In the genomic region with DNA sequence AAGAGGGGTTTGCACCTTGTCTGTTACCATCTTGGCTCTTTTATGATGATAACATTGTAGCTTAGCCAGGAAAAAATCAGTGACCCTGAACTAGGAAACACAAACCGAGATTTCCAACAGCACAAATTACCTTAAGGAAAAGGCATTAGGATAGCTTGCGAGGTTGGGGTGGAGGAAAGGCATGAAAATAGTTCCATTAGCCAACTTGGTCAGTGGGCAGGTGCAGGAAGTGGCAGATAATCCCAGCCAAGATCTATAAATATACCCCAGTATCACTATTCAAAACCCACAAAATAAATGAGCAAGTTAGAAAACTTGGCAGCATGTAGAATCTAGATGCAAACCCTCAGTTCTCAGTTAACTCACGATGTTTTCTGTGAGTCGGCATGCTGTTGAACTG, we compare ENCODE assay signal across 29 mouse cellular contexts. TPM values are rescaled to one million over a fixed set of nuclear protein-coding genes. Genes with fewer than 3 reads are reported as not detected.
A peak's percentile ranks its signal among the peaks of the same experiment; 100 is the strongest.
DNase-seq lines count a peak whose midpoint lies in the region; ATAC-seq and TF ChIP-seq lines count a peak whose summit lies in the region.
"Had no signal": no experiment of that assay in that cellular context is flagged by ENCODE, and none has a peak within 500 bp of the region (broad histone marks: within the 10 kb centered on the region; RNA-seq: fewer than 3 reads in every experiment).

No protein-coding gene starts in this region.

- no peak overlapping the region for H3K9ac ChIP-seq in stomach, embryonic 15.5 days
- no peak overlapping the region for H3K9ac ChIP-seq in stomach, postnatal 0 days (ENCODE audit: low read length)
- H3K9ac ChIP-seq: embryonic facial prominence, embryonic 15.5 days; forebrain, embryonic 15.5 days; heart, embryonic 13.5 days; hindbrain, embryonic 13.5 days had no signal

- no peaks in the 10 kb centered on the region for H3K4me1 ChIP-seq in heart, embryonic 10.5 days
- H3K4me1 ChIP-seq in stomach, embryonic 15.5 days = no peaks in the 10 kb centered on the region
- 0 out of 2 replicates have a peak, but pooled peaks cover 2% of the 10 kb centered on the region for H3K4me1 ChIP-seq in stomach, postnatal 0 days (replicated peaks; ENCODE audit: control insufficient read depth, insufficient read depth)
- H3K4me1 ChIP-seq: embryonic facial prominence, embryonic 15.5 days; forebrain, embryonic 15.5 days; hindbrain, embryonic 13.5 days; limb, embryonic 10.5 days; midbrain, embryonic 10.5 days had no signal

- no peak overlapping the region for H3K4me3 ChIP-seq in heart, embryonic 10.5 days
- H3K4me3 ChIP-seq in stomach, embryonic 15.5 days (replicated peaks) = no peak overlapping the region
- no peak overlapping the region for H3K4me3 ChIP-seq in stomach, postnatal 0 days (ENCODE audit: low read depth, low read length)
- H3K4me3 ChIP-seq: embryonic facial prominence, embryonic 15.5 days; forebrain, embryonic 15.5 days; heart, embryonic 13.5 days; hindbrain, embryonic 13.5 days; limb, embryonic 10.5 days; midbrain, embryonic 10.5 days had no signal

- 71% methylated on average over 4 of the region's 4 CpGs for WGBS in heart, embryonic 10.5 days
- WGBS in stomach, embryonic 15.5 days = 50% methylated on average over 4 of the region's 4 CpGs
- WGBS in stomach, postnatal 0 days = 62% methylated on average over 4 of the region's 4 CpGs

- no peaks in the 10 kb centered on the region for H3K9me3 ChIP-seq in heart, embryonic 10.5 days
- no peaks in the 10 kb centered on the region for H3K9me3 ChIP-seq in stomach, embryonic 15.5 days
- no peaks in the 10 kb centered on the region for H3K9me3 ChIP-seq in stomach, postnatal 0 days (ENCODE audit: control insufficient read depth, low read length)
- H3K9me3 ChIP-seq: embryonic facial prominence, embryonic 15.5 days; forebrain, embryonic 15.5 days; heart, embryonic 13.5 days; hindbrain, embryonic 13.5 days; limb, embryonic 10.5 days; midbrain, embryonic 10.5 days had no signal

- no peak overlapping the region for H3K4me2 ChIP-seq in stomach, embryonic 15.5 days
- H3K4me2 ChIP-seq in stomach, postnatal 0 days (replicated peaks; ENCODE audit: low read depth) = no peak overlapping the region
- H3K4me2 ChIP-seq: embryonic facial prominence, embryonic 15.5 days; forebrain, embryonic 15.5 days; heart, embryonic 13.5 days; hindbrain, embryonic 13.5 days had no signal

- TF ChIP-seq CTCF in stomach, postnatal 0 days (IDR thresholded peaks at IDR 0.05; ENCODE audit: low read depth) = no peak

- H3K27me3 ChIP-seq in heart, embryonic 10.5 days (ENCODE audit: insufficient read depth, poor library complexity, severe bottlenecking) = peaks cover 71% of the 10 kb centered on the region
- H3K27me3 ChIP-seq in stomach, embryonic 15.5 days (replicated peaks) = no peaks in the 10 kb centered on the region
- no peaks in the 10 kb centered on the region for H3K27me3 ChIP-seq in stomach, postnatal 0 days (ENCODE audit: control insufficient read depth, insufficient read depth, low read length)
- H3K27me3 ChIP-seq: embryonic facial prominence, embryonic 15.5 days; forebrain, embryonic 15.5 days; hindbrain, embryonic 13.5 days; Patski had no signal

- H3K27ac ChIP-seq in heart, embryonic 10.5 days = no peak overlapping the region
- peak overlapping the region; percentile 17; the same call in 1 of the 2 replicates for H3K27ac ChIP-seq in stomach, embryonic 15.5 days
- H3K27ac ChIP-seq in stomach, postnatal 0 days (replicated peaks) = no peak overlapping the region; the same call in 1 of the 2 replicates
- H3K27ac ChIP-seq: embryonic facial prominence, embryonic 15.5 days; forebrain, embryonic 15.5 days; heart, embryonic 13.5 days; hindbrain, embryonic 13.5 days; limb, embryonic 10.5 days; midbrain, embryonic 10.5 days had no signal

- H3K36me3 ChIP-seq in heart, embryonic 10.5 days = no peaks in the 10 kb centered on the region
- no peaks in the 10 kb centered on the region for H3K36me3 ChIP-seq in stomach, embryonic 15.5 days
- no peaks in the 10 kb centered on the region for H3K36me3 ChIP-seq in stomach, postnatal 0 days (ENCODE audit: control insufficient read depth, insufficient read depth, low read length)
- H3K36me3 ChIP-seq: embryonic facial prominence, embryonic 15.5 days; forebrain, embryonic 15.5 days; heart, embryonic 13.5 days; hindbrain, embryonic 13.5 days; limb, embryonic 10.5 days; midbrain, embryonic 10.5 days had no signal

- no peak for ATAC-seq in stomach, embryonic 15.5 days (ENCODE audit: insufficient read depth, low FRiP score, low read depth)
- no peak for ATAC-seq in stomach, postnatal 0 days (ENCODE audit: low FRiP score, low TSS enrichment)
- ATAC-seq: forebrain, embryonic 15.5 days; lung, postnatal 0 days; midbrain, embryonic 16.5 days; Patski had no signal

- no peak for TF ChIP-seq EP300 in stomach, postnatal 0 days (optimal IDR thresholded peaks at IDR 0.05)

- peak; percentile 60 for DNase-seq in heart, adult 8-10 months (ENCODE audit: low spot score)
- no peak for DNase-seq in heart, embryonic 10.5 days (ENCODE audit: low spot score)
- DNase-seq in stomach, postnatal 0 days (ENCODE audit: low spot score) = no peak
- DNase-seq in adipocyte (ENCODE audit: low spot score) = peak; percentile 50
- DNase-seq in left cerebral cortex, adult 18-20 months (ENCODE audit: low spot score in 2 of 2) = no peak
- no peak for DNase-seq in lung, adult 18-20 months
- DNase-seq: adrenal gland, adult 2 months; kidney, adult 18-20 months; kidney, postnatal 4 days; liver had no signal

RNA-seq across cellular contexts. Expression of gene Gm17482, which starts 4.7 kb away (rescaled TPM):
- total RNA-seq in heart, adult 8-10 months (2022) = not detected
- not detected in 2 replicates for polyA plus RNA-seq in heart, embryonic 10.5 days (2016; fragmentation: Nextera tagmentation; extraction: Ambion mirVana)
- polyA plus RNA-seq in stomach, embryonic 15.5 days (2015; fragmentation: Nextera tagmentation; extraction: Ambion mirVana) = not detected in 2 replicates
- polyA plus RNA-seq in stomach, postnatal 0 days (2015; fragmentation: Nextera tagmentation; extraction: Ambion mirVana) = not detected in 2 replicates
- total RNA-seq in left cerebral cortex, adult 18-20 months (2021) = not detected
- total RNA-seq: adrenal gland, adult 2 months; common myeloid progenitor, adult 5-6 weeks; ES-E14; gastrocnemius, postnatal 25 days; layer of hippocampus, postnatal 10 days had no signal
- polyA plus RNA-seq: adrenal gland, adult 2 months; cerebellum, adult 2 months; embryonic facial prominence, embryonic 15.5 days; forebrain, embryonic 15.5 days; heart, embryonic 13.5 days; hindbrain, embryonic 13.5 days; kidney, embryonic 16.5 days; limb, embryonic 10.5 days; liver, embryonic 16.5 days; lung, postnatal 0 days; midbrain, embryonic 10.5 days; midbrain, embryonic 16.5 days; neural tube, embryonic 14.5 days; Patski; urinary bladder, adult 2 months had no signal

RNA-seq across cellular contexts. Expression of gene Timp4, which starts 20.2 kb away (rescaled TPM):
- total RNA-seq in heart, adult 8-10 months (2022) = 10 to 100 TPM; 26.3 to 43.9 (median 37.1) TPM
- 0.09 and 0.10 TPM in 2 replicates for polyA plus RNA-seq in heart, embryonic 10.5 days (2016; fragmentation: Nextera tagmentation; extraction: Ambion mirVana)
- 0.89 and 1.1 TPM in 2 replicates for polyA plus RNA-seq in stomach, embryonic 15.5 days (2015; fragmentation: Nextera tagmentation; extraction: Ambion mirVana)
- 1.0 and 1.9 TPM in 2 replicates for polyA plus RNA-seq in stomach, postnatal 0 days (2015; fragmentation: Nextera tagmentation; extraction: Ambion mirVana)
- total RNA-seq in left cerebral cortex, adult 18-20 months (2021) = 10 to 100 TPM; 16.8 to 20.1 TPM
- total RNA-seq: common myeloid progenitor, adult 5-6 weeks had no signal
- polyA plus RNA-seq: liver, embryonic 16.5 days had no signal

Comparison
In these comparisons a context has a peak if more than half of its experiments do, and no peak if none do; other contexts are left out.
1. DNase-seq: peak in heart, adult 8-10 months (single experiment) and adipocyte (single experiment); none in heart, embryonic 10.5 days (single experiment), stomach, postnatal 0 days (single experiment), left cerebral cortex, adult 18-20 months (0 of 2) and lung, adult 18-20 months (0 of 2).